Mouse (Mus musculus) stomach, embryonic 16.5 days (tissue): ENCODE data around the gene 1700067K01Rik. TPM values are rescaled to one million over a fixed set of nuclear protein-coding genes. Genes with fewer than 3 reads are reported as not detected.

Experiments used
- ATAC-seq: fragments of 200-750 bp; cut with Nextera tagmentation; 2 replicates; pipeline ENCODE4 v1.8.0; 2017; ENCODE audit warnings: moderate number of reproducible peaks, moderate TSS enrichment; ENCODE audit not compliant: insufficient read depth, low FRiP score
- H3K27ac ChIP-seq: fragments of 300-500 bp; sonication (generic); 2 replicates; pipeline ENCODE4 v1.5.1; 2014; ENCODE audit warnings: low read length
- H3K27me3 ChIP-seq: fragments of 300-500 bp; sonication (generic); 2 replicates; pipeline ENCODE4 v1.6.1; 2014; ENCODE audit warnings: low read length, control low read depth, mixed read lengths; ENCODE audit not compliant: control insufficient read depth, insufficient read depth
- H3K36me3 ChIP-seq: fragments of 300-500 bp; sonication (generic); 2 replicates; pipeline ENCODE4 v1.6.1; 2014; ENCODE audit warnings: low read length; ENCODE audit not compliant: control insufficient read depth, insufficient read depth
- H3K4me1 ChIP-seq: fragments of 300-500 bp; sonication (generic); 2 replicates; pipeline ENCODE4 v1.6.1; 2014; ENCODE audit warnings: low read length, control low read depth, mixed read lengths; ENCODE audit not compliant: control insufficient read depth, insufficient read depth
- H3K4me2 ChIP-seq: fragments of 300-500 bp; sonication (generic); 2 replicates; pipeline ENCODE4 v1.6.1; 2014; ENCODE audit warnings: low read depth, low read length, mixed read lengths
- H3K4me3 ChIP-seq: fragments of 300-500 bp; sonication (generic); replicated peaks from 2 replicates; pipeline ENCODE4 v1.5.1; 2014; ENCODE audit warnings: mild to moderate bottlenecking, low read length
- H3K9ac ChIP-seq: fragments of 300-500 bp; sonication (generic); 2 replicates; pipeline ENCODE4 v1.6.1; 2014; ENCODE audit warnings: low read length
- H3K9me3 ChIP-seq: fragments of 300-500 bp; sonication (generic); replicated peaks from 2 replicates; pipeline ENCODE4 v1.6.1; 2016; ENCODE audit warnings: low read length, control low read depth; ENCODE audit not compliant: control insufficient read depth
- WGBS: fragments of 180-500 bp; shearing (Covaris S2); extraction: QIAGEN DNeasy Blood & Tissue Kit; methylation state at CpG from one replicate; pipeline ENCODE4 v1.1.7; 2014; 5-methylcytosine and 5-hydroxymethylcytosine counted together
- polyA plus RNA-seq: library from polyadenylated mRNA; unstranded; fragments of >200 nt; fragmentation: Nextera tagmentation; extraction: Ambion mirVana; gene quantifications from 2 replicates; pipeline ENCODE4 v1.2.1, GENCODE M21; 2015

1700067K01Rik gene
- polyA plus RNA-seq, 1 experiment from 2014 or later = 0.58 TPM

DNA sequence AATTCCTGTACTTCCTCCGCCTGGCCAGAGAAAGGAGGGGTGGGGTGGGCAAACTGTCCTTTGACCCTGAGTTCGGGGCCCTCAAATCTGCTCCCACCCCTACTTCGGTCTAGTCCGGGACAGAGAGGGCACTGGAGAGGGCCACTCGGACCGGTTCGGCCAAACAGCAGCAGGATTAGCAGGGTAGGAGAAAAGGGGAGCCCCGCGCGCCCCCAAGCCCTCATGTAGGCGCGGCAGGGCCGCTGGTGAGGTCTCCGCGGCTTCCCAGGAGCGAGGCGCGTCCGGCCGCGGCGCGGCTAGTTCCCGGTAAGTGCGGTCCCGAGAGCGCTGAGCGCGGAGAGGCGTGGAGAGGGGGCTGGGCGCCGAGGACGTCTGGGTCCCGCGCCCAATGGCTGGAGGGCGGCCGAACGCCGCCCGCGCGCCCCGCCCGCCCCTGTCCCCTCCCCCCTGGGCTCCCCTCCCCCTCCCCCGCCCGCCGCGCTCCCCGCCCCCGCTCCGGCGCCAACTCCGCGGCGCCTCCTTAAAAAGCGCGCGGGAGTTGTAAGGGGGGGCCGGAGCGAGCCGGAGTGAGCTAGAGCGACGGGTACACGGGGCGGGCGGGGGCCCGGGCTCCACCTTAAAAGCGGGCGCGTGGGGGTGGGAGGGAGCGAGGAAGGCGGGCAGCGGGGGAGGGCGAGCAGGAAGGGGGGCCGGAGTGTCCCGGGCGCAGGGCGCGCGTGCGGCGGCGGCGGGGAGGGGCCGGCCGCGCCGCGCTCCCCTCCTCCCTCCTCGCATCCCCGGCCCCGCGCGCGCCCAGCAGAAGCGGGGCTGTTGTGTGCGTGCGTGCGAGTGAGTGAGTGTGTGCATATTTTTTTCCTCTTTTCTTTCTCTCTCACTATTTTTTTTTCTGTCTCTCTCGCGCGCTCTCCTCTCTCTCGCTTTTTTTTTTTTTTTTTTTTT, 4.5 kb upstream of the 1700067K01Rik start:
- peak overlapping the region; percentile 98 for H3K27ac ChIP-seq
- 2% methylated on average over 66 of the region's 103 CpGs for WGBS
- H3K9me3 ChIP-seq = no peaks in the 10 kb centered on the region
- peak overlapping the region; percentile 86 for H3K4me2 ChIP-seq
- H3K4me1 ChIP-seq = peaks cover 20% of the 10 kb centered on the region
- peak overlapping the region; percentile 89 for H3K9ac ChIP-seq
- ATAC-seq = peak; percentile 91
- peak overlapping the region; percentile 83 for H3K4me3 ChIP-seq
- H3K36me3 ChIP-seq = peaks cover 7% of the 10 kb centered on the region; the same call in 1 of the 2 replicates
- H3K27me3 ChIP-seq = no peaks in the 10 kb centered on the region

DNA sequence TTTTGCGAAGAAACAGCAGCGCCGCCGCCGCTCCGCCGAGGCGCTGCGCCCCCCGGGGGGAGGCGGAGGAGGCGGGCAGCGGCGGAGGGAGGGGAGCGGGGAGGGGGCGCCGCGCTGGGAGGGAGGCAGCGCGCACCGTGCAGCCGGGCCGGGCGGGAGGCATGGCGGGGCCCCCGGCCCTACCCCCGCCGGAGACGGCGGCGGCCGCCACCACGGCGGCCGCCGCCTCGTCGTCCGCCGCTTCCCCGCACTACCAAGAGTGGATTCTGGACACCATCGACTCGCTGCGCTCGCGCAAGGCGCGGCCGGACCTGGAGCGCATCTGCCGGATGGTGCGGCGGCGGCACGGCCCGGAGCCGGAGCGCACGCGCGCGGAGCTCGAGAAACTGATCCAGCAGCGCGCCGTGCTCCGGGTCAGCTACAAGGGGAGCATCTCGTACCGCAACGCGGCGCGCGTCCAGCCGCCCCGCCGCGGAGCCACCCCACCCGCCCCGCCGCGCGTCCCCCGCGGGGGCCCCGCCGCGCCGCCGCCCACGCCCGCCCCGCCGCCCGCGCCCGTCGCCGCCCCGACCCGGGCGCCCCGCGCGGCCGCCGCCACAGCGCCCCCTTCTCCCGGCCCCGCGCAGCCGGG, 3.7 kb upstream of the 1700067K01Rik start, which contains the start of gene Samd1:
Gene Samd1 (plus strand): TSS at position 162 of the 631 bp plus-strand sequence.
- H3K27ac ChIP-seq = peak within 1 kb of the TSS; percentile 98
- peak within 1 kb of the TSS; percentile 83 for H3K4me3 ChIP-seq
- H3K9me3 ChIP-seq = no peaks in the 10 kb centered on the region
- peaks cover 7% of the 10 kb centered on the region; the same call in 1 of the 2 replicates for H3K36me3 ChIP-seq
- no peak for ATAC-seq
- no peaks in the 10 kb centered on the region for H3K27me3 ChIP-seq
- peak within 1 kb of the TSS; percentile 86 for H3K4me2 ChIP-seq
- H3K4me1 ChIP-seq = peaks cover 20% of the 10 kb centered on the region
- H3K9ac ChIP-seq = peak within 1 kb of the TSS; percentile 89
- WGBS = under 1% methylated on average over 68 of the region's 112 CpGs

GRCm38 (mm10) chr8:83998231-83999056, 2.9 kb upstream of the 1700067K01Rik start:
- Histone ChIP-seq H3K4me1 (peaks cover 20% of the 10 kb centered on the region), H3K4me2 (peak overlapping the region; percentile 84), H3K27me3 (no peaks in the 10 kb centered on the region), H3K27ac (peak overlapping the region; percentile 98), H3K9me3 (no peaks in the 10 kb centered on the region), H3K4me3 (peak overlapping the region; percentile 83), H3K36me3 (peaks cover 7% of the 10 kb centered on the region; the same call in 1 of the 2 replicates), H3K9ac (peak overlapping the region; percentile 89)
- no peak for ATAC-seq
- WGBS = 2% methylated on average over 69 of the region's 92 CpGs

DNA sequence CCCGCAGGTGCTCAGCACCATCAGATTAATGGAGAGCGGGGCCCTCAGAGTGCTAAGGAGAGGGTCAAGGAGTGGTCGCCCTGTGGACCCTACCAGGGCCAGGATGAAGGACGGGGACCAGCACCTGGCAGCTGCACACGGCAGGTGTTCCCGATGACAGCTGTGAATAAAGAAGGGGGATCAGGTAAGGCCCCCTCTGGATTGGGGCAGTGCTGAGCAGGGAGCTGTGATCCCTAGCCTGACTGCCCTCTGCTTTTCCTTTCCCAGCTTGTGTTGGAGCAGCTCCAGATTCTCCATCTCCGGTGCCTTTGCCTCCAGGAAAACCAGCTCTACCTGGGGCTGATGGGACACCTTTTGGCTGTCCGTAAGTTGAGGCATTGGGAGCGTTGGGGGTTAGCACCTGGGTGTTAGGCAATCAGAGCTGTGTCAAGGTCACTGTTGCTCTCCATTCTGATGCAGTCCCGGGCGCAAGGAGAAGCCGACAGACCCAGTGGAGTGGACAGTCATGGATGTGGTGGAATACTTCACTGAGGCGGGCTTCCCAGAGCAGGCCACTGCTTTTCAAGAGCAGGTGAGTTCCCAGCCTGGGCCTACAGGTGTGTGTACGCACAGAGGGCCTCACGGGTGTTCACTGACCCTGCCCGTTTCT, 2.1 kb upstream of the 1700067K01Rik start:
- Histone ChIP-seq H3K9me3 (no peaks in the 10 kb centered on the region), H3K4me1 (peaks cover 25% of the 10 kb centered on the region), H3K4me2 (peak overlapping the region; percentile 84), H3K27ac (no peak overlapping the region; the same call in 1 of the 2 replicates), H3K36me3 (peaks cover 7% of the 10 kb centered on the region; the same call in 1 of the 2 replicates), H3K9ac (peak overlapping the region; percentile 89), H3K27me3 (no peaks in the 10 kb centered on the region), H3K4me3 (peak overlapping the region; percentile 83)
- WGBS = 59% methylated on average over 16 of the region's 16 CpGs
- ATAC-seq = no peak

GRCm38 (mm10) chr8:83999825-84000224, 1.5 kb upstream of the 1700067K01Rik start:
- peaks cover 7% of the 10 kb centered on the region; the same call in 1 of the 2 replicates for H3K36me3 ChIP-seq
- 87% methylated on average over 2 of the region's 2 CpGs for WGBS
- H3K9ac ChIP-seq = no peak overlapping the region
- no peak for ATAC-seq
- no peak overlapping the region for H3K27ac ChIP-seq
- H3K27me3 ChIP-seq = no peaks in the 10 kb centered on the region
- no peak overlapping the region for H3K4me3 ChIP-seq
- no peak overlapping the region; the same call in 1 of the 2 replicates for H3K4me2 ChIP-seq
- peaks cover 28% of the 10 kb centered on the region for H3K4me1 ChIP-seq
- H3K9me3 ChIP-seq = no peaks in the 10 kb centered on the region

DNA sequence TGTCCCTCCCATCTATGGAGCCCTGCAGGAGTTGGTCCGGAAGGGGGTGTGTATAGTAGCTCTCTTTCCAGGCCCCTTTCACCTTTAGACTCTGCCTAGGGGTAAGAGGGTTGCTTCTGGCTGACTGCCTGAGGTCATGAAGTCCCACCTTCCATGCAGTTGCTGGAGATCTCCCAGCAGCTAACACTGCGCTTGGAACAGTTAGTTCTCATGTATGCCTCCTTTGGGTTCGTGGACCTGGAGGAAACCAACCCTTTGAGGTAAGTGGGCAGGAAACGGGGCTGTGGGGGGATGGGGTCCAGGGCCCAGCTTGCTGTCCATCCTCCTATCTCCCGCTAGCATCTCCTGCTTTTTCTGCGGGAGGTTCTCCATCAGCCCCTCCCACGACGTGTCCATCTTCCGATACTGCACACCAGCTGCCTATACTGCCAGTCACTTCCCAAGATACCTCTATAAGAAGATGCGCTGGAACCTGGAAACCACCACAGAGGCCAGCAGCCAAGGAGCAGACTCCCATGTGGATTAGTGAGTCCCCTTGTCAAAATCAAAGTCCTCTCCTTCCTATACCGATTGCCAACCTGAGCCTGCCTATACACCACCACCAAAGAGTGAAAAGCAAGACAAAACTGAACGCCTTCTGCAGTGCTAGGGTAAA, 1.8 kb downstream of the 1700067K01Rik start:
- Histone ChIP-seq H3K9me3 (no peaks in the 10 kb centered on the region), H3K4me2 (no peak overlapping the region), H3K4me3 (no peak overlapping the region), H3K27me3 (no peaks in the 10 kb centered on the region), H3K4me1 (peaks cover 28% of the 10 kb centered on the region), H3K9ac (no peak overlapping the region), H3K27ac (no peak overlapping the region), H3K36me3 (peaks cover 7% of the 10 kb centered on the region; the same call in 1 of the 2 replicates)
- WGBS = 70% methylated on average over 12 of the region's 12 CpGs
- no peak for ATAC-seq

- no peaks in the 10 kb centered on the region for H3K27me3 ChIP-seq
- peak overlapping the region; percentile 81 for H3K9ac ChIP-seq
- H3K4me1 ChIP-seq = peaks cover 26% of the 10 kb centered on the region
- 78% methylated on average over 6 of the region's 6 CpGs for WGBS
- H3K27ac ChIP-seq = no peak overlapping the region
- H3K4me2 ChIP-seq = peak overlapping the region; percentile 88
- H3K4me3 ChIP-seq = peak overlapping the region; percentile 65
- ATAC-seq = no peak
- H3K36me3 ChIP-seq = peaks cover 7% of the 10 kb centered on the region; the same call in 1 of the 2 replicates
- H3K9me3 ChIP-seq = no peaks in the 10 kb centered on the region
These were observed 2.4 kb downstream of the 1700067K01Rik start for GRCm38 (mm10) chr8:84003612-84004246.
